Comparison of ENCODE assay signal across 19 mouse cellular contexts in the genomic region with DNA sequence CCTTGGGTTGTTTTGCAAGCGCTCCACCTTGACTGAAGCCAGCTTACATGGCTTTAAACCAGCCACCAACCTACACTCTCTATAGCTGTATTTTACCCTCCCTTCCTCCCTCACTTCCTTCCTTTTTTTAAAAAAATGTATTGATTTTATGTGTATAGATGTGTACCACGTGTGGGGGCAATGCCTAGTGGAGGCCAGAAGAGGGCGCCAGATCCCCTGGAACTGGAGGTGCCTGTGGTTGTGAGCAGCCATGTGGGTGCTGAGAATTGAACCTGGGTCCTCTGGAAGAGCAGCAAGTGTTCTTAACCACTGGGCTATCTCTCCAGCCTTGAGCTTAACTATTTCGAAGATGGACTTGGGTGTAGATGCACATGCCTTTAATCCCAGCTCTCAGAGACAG. TPM values are rescaled to one million over a fixed set of nuclear protein-coding genes. Genes with fewer than 3 reads are reported as not detected.
DNase-seq lines count a peak whose midpoint lies in the region; ATAC-seq and TF ChIP-seq lines count a peak whose summit lies in the region.
"Had no signal": no experiment of that assay in that cellular context is flagged by ENCODE, and none has a peak within 500 bp of the region (broad histone marks: within the 10 kb centered on the region; RNA-seq: fewer than 3 reads in every experiment).

No protein-coding gene starts in this region.

- 0 out of 2 replicates have a peak, but pooled peaks cover 14% of the 10 kb centered on the region for H3K27me3 ChIP-seq in heart, embryonic 13.5 days (replicated peaks)
- peaks cover 9% of the 10 kb centered on the region; the same call in 1 of the 2 replicates for H3K27me3 ChIP-seq in heart, embryonic 12.5 days (replicated peaks)
- H3K27me3 ChIP-seq in ES-Bruce4 (ENCODE audit: control insufficient read depth, insufficient read depth, low read length, poor library complexity, severe bottlenecking) = no peaks in the 10 kb centered on the region
- H3K27me3 ChIP-seq: embryonic facial prominence, embryonic 12.5 days; Patski had no signal

- 87% methylated on average over 4 of the region's 4 CpGs for WGBS in heart, embryonic 13.5 days
- 95% methylated on average over 4 of the region's 4 CpGs for WGBS in heart, embryonic 12.5 days
- WGBS in lung, adult 2 months = 96% methylated on average over 4 of the region's 4 CpGs

- no peak for TF ChIP-seq EP300 in ES-Bruce4 (IDR thresholded peaks at IDR 0.05; ENCODE audit: insufficient read depth, low read depth, low read length)

- no peak for DNase-seq in lung, adult 2 months
- no peak for DNase-seq in lung, postnatal 10 days
- no peak for DNase-seq in frontal cortex, postnatal 14 days (ENCODE audit: low spot score in 2 of 2)
- DNase-seq in layer of hippocampus, postnatal 10 days (ENCODE audit: low spot score in 2 of 2) = no peak
- DNase-seq: adrenal gland, adult 2 months; cerebellum, postnatal 25 days; kidney, postnatal 25 days; layer of hippocampus, postnatal 36 days; retina, postnatal 1 day; spleen, adult 18-20 months had no signal

- TF ChIP-seq POLR2A in lung, adult 2 months (IDR thresholded peaks at IDR 0.05; ENCODE audit: borderline replicate concordance, extremely low read depth, low read depth, low read length) = no peak
- TF ChIP-seq POLR2A in ES-Bruce4 (IDR thresholded peaks at IDR 0.05; ENCODE audit: insufficient read depth, low read length) = no peak
- no peak for TF ChIP-seq POLR2A in embryonic fibroblast, embryonic 13.5 days (IDR thresholded peaks at IDR 0.05; ENCODE audit: low read depth, low read length)

- no peak overlapping the region for H3K9ac ChIP-seq in heart, embryonic 13.5 days
- H3K9ac ChIP-seq in heart, embryonic 12.5 days = no peak overlapping the region
- no peak overlapping the region for H3K9ac ChIP-seq in ES-Bruce4 (ENCODE audit: low read depth, poor library complexity, severe bottlenecking)
- H3K9ac ChIP-seq: embryonic facial prominence, embryonic 12.5 days had no signal

- 0 out of 2 replicates have a peak, but pooled peaks have one; percentile 5 for TF ChIP-seq CTCF in lung, adult 2 months (IDR thresholded peaks at IDR 0.05; ENCODE audit: insufficient read depth, low read length)
- peak; percentile 33 for TF ChIP-seq CTCF in ES-Bruce4 (IDR thresholded peaks at IDR 0.05; ENCODE audit: low read depth, low read length)
- peak; percentile 22; the same call in 1 of the 2 replicates for TF ChIP-seq CTCF in embryonic fibroblast, embryonic 13.5 days (IDR thresholded peaks at IDR 0.05; ENCODE audit: borderline replicate concordance, insufficient read depth, low read length)

- H3K4me3 ChIP-seq in heart, embryonic 13.5 days = no peak overlapping the region
- H3K4me3 ChIP-seq in heart, embryonic 12.5 days = no peak overlapping the region
- no peak overlapping the region for H3K4me3 ChIP-seq in lung, adult 2 months (replicated peaks; ENCODE audit: extremely low read depth, low read depth, low read length)
- no peak overlapping the region for H3K4me3 ChIP-seq in ES-Bruce4 (ENCODE audit: low read depth, low read length)
- no peak overlapping the region for H3K4me3 ChIP-seq in embryonic fibroblast, embryonic 13.5 days (ENCODE audit: insufficient read depth, low read length)
- H3K4me3 ChIP-seq: embryonic facial prominence, embryonic 12.5 days; forebrain, embryonic 10.5 days had no signal

- 0 out of 2 replicates have a peak overlapping the region, but pooled peaks have one; percentile 16 for H3K27ac ChIP-seq in heart, embryonic 13.5 days (replicated peaks)
- no peak overlapping the region for H3K27ac ChIP-seq in heart, embryonic 12.5 days (ENCODE audit: poor library complexity, severe bottlenecking)
- no peak overlapping the region for H3K27ac ChIP-seq in ES-Bruce4 (ENCODE audit: insufficient read depth, low read length)
- H3K27ac ChIP-seq in embryonic fibroblast, embryonic 13.5 days (ENCODE audit: insufficient read depth, low read length) = no peak overlapping the region
- H3K27ac ChIP-seq: embryonic facial prominence, embryonic 12.5 days; forebrain, embryonic 10.5 days had no signal

- H3K36me3 ChIP-seq in heart, embryonic 13.5 days = peaks cover 90% of the 10 kb centered on the region
- peaks cover 84% of the 10 kb centered on the region for H3K36me3 ChIP-seq in heart, embryonic 12.5 days
- H3K36me3 ChIP-seq in ES-Bruce4 (ENCODE audit: control insufficient read depth, insufficient read depth, low read length, poor library complexity, severe bottlenecking) = peaks cover 77% of the 10 kb centered on the region

- H3K4me2 ChIP-seq in heart, embryonic 13.5 days = no peak overlapping the region
- H3K4me2 ChIP-seq in heart, embryonic 12.5 days = no peak overlapping the region
- H3K4me2 ChIP-seq: embryonic facial prominence, embryonic 12.5 days had no signal

- H3K9me3 ChIP-seq in heart, embryonic 13.5 days = peaks cover 7% of the 10 kb centered on the region; the same call in 1 of the 2 replicates
- H3K9me3 ChIP-seq in heart, embryonic 12.5 days (replicated peaks) = peaks cover 14% of the 10 kb centered on the region
- peaks cover 12% of the 10 kb centered on the region for H3K9me3 ChIP-seq in ES-Bruce4 (replicated peaks; ENCODE audit: control insufficient read depth, insufficient read depth, low read length, poor library complexity, severe bottlenecking)

- no peak for ATAC-seq in heart, embryonic 13.5 days (ENCODE audit: extremely low read depth, insufficient number of reproducible peaks, low FRiP score, low TSS enrichment)
- no peak for ATAC-seq in heart, embryonic 12.5 days (ENCODE audit: insufficient number of reproducible peaks, low FRiP score)
- ATAC-seq: inflammation-experienced regulatory T-cells, adult 6 months; Patski had no signal

- H3K4me1 ChIP-seq in heart, embryonic 13.5 days = peaks cover 66% of the 10 kb centered on the region
- peaks cover 59% of the 10 kb centered on the region for H3K4me1 ChIP-seq in heart, embryonic 12.5 days (replicated peaks)
- no peaks in the 10 kb centered on the region for H3K4me1 ChIP-seq in lung, adult 2 months (ENCODE audit: control insufficient read depth, insufficient read depth, low read length)
- H3K4me1 ChIP-seq in ES-Bruce4 (ENCODE audit: control insufficient read depth, insufficient read depth, low read length) = peaks cover 2% of the 10 kb centered on the region
- no peaks in the 10 kb centered on the region for H3K4me1 ChIP-seq in embryonic fibroblast, embryonic 13.5 days (ENCODE audit: control insufficient read depth, insufficient read depth, low read length)
- H3K4me1 ChIP-seq: embryonic facial prominence, embryonic 12.5 days; forebrain, embryonic 10.5 days had no signal

RNA-seq across cellular contexts. Expression of gene Shisa8, which starts 30.3 kb away (rescaled TPM):
- polyA plus RNA-seq in heart, embryonic 13.5 days (2015; fragmentation: Nextera tagmentation; extraction: Ambion mirVana) = 0.17 and 0.21 TPM in 2 replicates
- 0.19 and 0.35 TPM in 2 replicates for polyA plus RNA-seq in heart, embryonic 12.5 days (2016; fragmentation: Nextera tagmentation; extraction: Ambion mirVana)
- 0.40 and 1.00 TPM in 2 replicates for polyA plus RNA-seq in lung, adult 2 months (2012; rRNA removed)
- 6.8 and 7.4 TPM in 2 replicates for polyA plus RNA-seq in ES-Bruce4 (2011; ENCODE audit: insufficient read depth, insufficient read length, low read depth, missing spikeins)
- not detected in 2 replicates for polyA plus RNA-seq in embryonic fibroblast, embryonic 13.5 days (2011; ENCODE audit: insufficient read length, low read depth, missing spikeins)
- total RNA-seq in layer of hippocampus, postnatal 10 days (2021) = 1 to 10 TPM; 2.0 to 3.1 TPM
- total RNA-seq: monocyte, adult 5-6 weeks had no signal
- polyA plus RNA-seq: inflammation-experienced regulatory T-cells, adult 6 months had no signal

RNA-seq across cellular contexts. Expression of gene Srebf2, which starts 35.3 kb away (rescaled TPM):
- polyA plus RNA-seq in heart, embryonic 13.5 days (2015; fragmentation: Nextera tagmentation; extraction: Ambion mirVana) = 89.4 and 92.6 TPM in 2 replicates
- 110 and 118 TPM in 2 replicates for polyA plus RNA-seq in heart, embryonic 12.5 days (2016; fragmentation: Nextera tagmentation; extraction: Ambion mirVana)
- polyA plus RNA-seq in lung, adult 2 months (2012; rRNA removed) = 261 and 292 TPM in 2 replicates
- 205 and 210 TPM in 2 replicates for polyA plus RNA-seq in ES-Bruce4 (2011; ENCODE audit: insufficient read depth, insufficient read length, low read depth, missing spikeins)
- 86.4 and 87.3 TPM in 2 replicates for polyA plus RNA-seq in embryonic fibroblast, embryonic 13.5 days (2011; ENCODE audit: insufficient read length, low read depth, missing spikeins)
- total RNA-seq in layer of hippocampus, postnatal 10 days (2021) = 100 to 1,000 TPM; 191 to 198 TPM

RNA-seq across cellular contexts. Expression of gene Tnfrsf13c, which starts 41.9 kb away (rescaled TPM):
- 0.15 TPM in 1 of 2 replicates, not detected in the other for polyA plus RNA-seq in heart, embryonic 13.5 days (2015; fragmentation: Nextera tagmentation; extraction: Ambion mirVana)
- polyA plus RNA-seq in heart, embryonic 12.5 days (2016; fragmentation: Nextera tagmentation; extraction: Ambion mirVana) = 0.09 TPM in 1 of 2 replicates, not detected in the other
- polyA plus RNA-seq in lung, adult 2 months (2012; rRNA removed) = 4.4 and 4.9 TPM in 2 replicates
- 1.9 and 2.3 TPM in 2 replicates for polyA plus RNA-seq in ES-Bruce4 (2011; ENCODE audit: insufficient read depth, insufficient read length, low read depth, missing spikeins)
- polyA plus RNA-seq in embryonic fibroblast, embryonic 13.5 days (2011; ENCODE audit: insufficient read length, low read depth, missing spikeins) = not detected in 2 replicates
- 1 to 10 TPM in 1 of 2 experiments, under 1 TPM in 1; 0.69 to 1.0 TPM for total RNA-seq in layer of hippocampus, postnatal 10 days (2021)
- total RNA-seq: adrenal gland, adult 2 months had no signal
- polyA plus RNA-seq: forebrain, embryonic 10.5 days had no signal

RNA-seq across cellular contexts. Expression of gene Ccdc134, which starts 54.6 kb away (rescaled TPM):
- polyA plus RNA-seq in heart, embryonic 13.5 days (2015; fragmentation: Nextera tagmentation; extraction: Ambion mirVana) = 9.0 and 9.6 TPM in 2 replicates
- polyA plus RNA-seq in heart, embryonic 12.5 days (2016; fragmentation: Nextera tagmentation; extraction: Ambion mirVana) = 8.7 and 11.1 TPM in 2 replicates
- 7.9 and 10.9 TPM in 2 replicates for polyA plus RNA-seq in lung, adult 2 months (2012; rRNA removed)
- 13.7 and 15.0 TPM in 2 replicates for polyA plus RNA-seq in ES-Bruce4 (2011; ENCODE audit: insufficient read depth, insufficient read length, low read depth, missing spikeins)
- 15.0 and 18.6 TPM in 2 replicates for polyA plus RNA-seq in embryonic fibroblast, embryonic 13.5 days (2011; ENCODE audit: insufficient read length, low read depth, missing spikeins)
- 10 to 100 TPM; 10.7 to 13.5 TPM for total RNA-seq in layer of hippocampus, postnatal 10 days (2021)
